Mouse (Mus musculus): ENCODE results near the gene Dpm3.

DNA sequence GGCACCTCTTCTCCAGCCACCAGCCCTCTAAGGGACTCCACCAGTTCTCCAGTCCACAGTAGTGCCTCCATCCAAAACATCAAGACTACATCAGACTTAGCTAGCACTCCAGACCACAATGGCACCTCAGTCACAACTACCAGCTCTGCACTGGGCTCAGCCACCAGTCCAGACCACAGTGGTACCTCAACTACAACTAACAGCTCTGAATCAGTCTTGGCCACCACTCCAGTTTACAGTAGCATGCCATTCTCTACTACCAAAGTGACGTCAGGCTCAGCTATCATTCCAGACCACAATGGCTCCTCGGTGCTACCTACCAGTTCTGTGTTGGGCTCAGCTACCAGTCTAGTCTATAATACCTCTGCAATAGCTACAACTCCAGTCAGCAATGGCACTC is 28.6 kb upstream of the Dpm3 start:
- TF ChIP-seq CTCF (conservative IDR thresholded peaks at IDR 0.05 in 1 of 2, IDR thresholded peaks at IDR 0.05 in 1 of 2; ENCODE audit: low read depth in 2 of 2, low read length in 2 of 2) = no peak
- no peak for TF ChIP-seq UBTF (IDR thresholded peaks at IDR 0.05; ENCODE audit: low read depth, low read length)
- TF ChIP-seq JUN (IDR thresholded peaks at IDR 0.05; ENCODE audit: insufficient read depth, low read depth, low read length) = no peak
- TF ChIP-seq POLR2A (IDR thresholded peaks at IDR 0.05; ENCODE audit: low read depth, low read length) = no peak
- TF ChIP-seq ZC3H11A (IDR thresholded peaks at IDR 0.05; ENCODE audit: low read depth, low read length) = no peak
- TF ChIP-seq POLR2AphosphoS2 (IDR thresholded peaks at IDR 0.05; ENCODE audit: low read depth, low read length) = no peak
- no peak for TF ChIP-seq MAFK (IDR thresholded peaks at IDR 0.05; ENCODE audit: insufficient replicate concordance, low read length)
- no peak for TF ChIP-seq CHD2 (IDR thresholded peaks at IDR 0.05; ENCODE audit: low read length)
- TF ChIP-seq NRF1 (IDR thresholded peaks at IDR 0.05; ENCODE audit: low read depth, low read length) = no peak
- no peak for TF ChIP-seq HCFC1 (IDR thresholded peaks at IDR 0.05; ENCODE audit: low read depth, low read length)
- TF ChIP-seq EP300 (IDR thresholded peaks at IDR 0.05; ENCODE audit: low read length) = no peak
- no peak for TF ChIP-seq JUND (conservative IDR thresholded peaks at IDR 0.05; ENCODE audit: low read depth, low read length)
- TF ChIP-seq NELFE (IDR thresholded peaks at IDR 0.05; ENCODE audit: low read depth, low read length) = no peak

Measured in CH12.LX (cell line).